Mouse (Mus musculus) gastrocnemius, adult 18-20 months (tissue): ENCODE measurements around the gene Olfr685. TPM values are rescaled to one million over a fixed set of nuclear protein-coding genes. Genes with fewer than 3 reads are reported as not detected.

Experiments
- DNase-seq: peaks from one replicate; pipeline ENCODE4 v3.0.0; 2021; ENCODE audit warnings: low spot score
- long read RNA-seq, 2 experiments: library from polyadenylated mRNA; stranded (forward); transcript quantifications; one replicate each; pipeline ENCODE4 v2.0.0; 2021
- total RNA-seq, 2 experiments: library from RNA; stranded (reverse); gene quantifications; 2 replicates each; pipeline ENCODE4 v1.2.3; 2021

Gene Olfr685
- not detected for total RNA-seq
- long read RNA-seq, experiment 1, result 0 reads
- long read RNA-seq, experiment 2, result 0 reads

- no peak for DNase-seq
These were observed at the start of gene Olfr685 for GRCm38 (mm10) chr7:105185912-105186311. Gene Olfr685 (minus strand): TSS chr7:105186012.

- DNase-seq, result no peak
These were observed 43.6 kb upstream of the Olfr685 start for GRCm38 (mm10) chr7:105229386-105229785.

DNA sequence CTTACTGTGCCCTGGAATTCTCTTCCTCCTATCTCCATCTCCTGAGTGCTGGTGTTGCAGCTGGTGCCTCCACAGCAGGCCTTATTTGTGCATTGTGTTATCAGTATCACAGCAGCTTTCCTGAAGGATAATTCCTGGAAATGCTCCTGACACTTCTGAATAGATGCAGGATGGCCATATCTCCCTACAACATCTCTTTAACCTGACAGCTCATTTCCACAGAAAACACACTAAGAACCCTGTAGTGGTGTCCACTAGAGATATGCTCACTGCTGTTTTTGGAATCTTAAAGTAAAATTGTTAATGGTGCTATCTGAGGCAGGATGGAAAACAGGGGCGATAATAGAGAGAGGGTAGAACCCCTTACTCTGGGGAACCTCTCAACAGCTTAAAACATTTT is 42.3 kb upstream of the Olfr685 start:
- DNase-seq, result no peak

DNA sequence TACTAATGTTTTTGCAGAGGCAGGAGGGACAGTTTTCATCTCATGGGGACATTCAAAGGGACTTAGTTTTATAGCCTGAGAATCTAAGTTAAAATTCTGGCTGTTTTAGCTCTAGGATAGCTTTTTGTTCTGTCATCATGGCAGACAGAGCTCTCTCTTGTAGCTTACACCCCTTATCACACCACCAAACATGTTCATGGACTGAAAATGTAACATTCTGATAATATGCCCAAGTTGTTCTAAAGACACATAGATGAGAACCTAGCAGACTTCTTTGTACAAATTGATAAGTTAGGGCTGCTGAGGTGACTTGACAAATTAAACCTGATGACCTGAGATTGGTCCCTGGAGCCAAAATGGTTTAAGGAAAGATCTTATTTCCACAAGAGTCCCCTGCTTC is 40.9 kb upstream of the Olfr685 start:
- DNase-seq, result no peak

- DNase-seq, result no peak
These were observed 40.3 kb upstream of the Olfr685 start for GRCm38 (mm10) chr7:105226072-105226471.

- no peak for DNase-seq
These were observed 32.5 kb upstream of the Olfr685 start for GRCm38 (mm10) chr7:105218281-105218680.

DNA sequence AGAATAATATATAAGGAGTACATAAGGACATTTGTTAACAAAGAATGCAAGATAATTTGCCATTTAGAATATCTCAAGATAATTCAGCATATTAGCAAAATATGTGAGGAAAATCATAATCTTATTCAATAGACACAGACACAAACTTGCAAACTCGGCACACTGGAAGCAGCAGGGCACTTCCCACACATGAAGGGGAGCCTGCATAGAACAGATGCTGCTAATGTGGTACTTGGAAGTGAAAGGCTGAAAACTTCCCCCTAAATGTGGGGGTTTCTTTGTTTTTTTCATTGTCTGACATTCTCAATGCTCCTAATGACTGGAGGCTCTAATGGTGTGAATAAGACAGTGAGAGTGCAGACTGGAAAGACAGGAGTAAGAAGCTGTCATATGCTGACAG is 28.9 kb upstream of the Olfr685 start:
- no peak for DNase-seq

DNA sequence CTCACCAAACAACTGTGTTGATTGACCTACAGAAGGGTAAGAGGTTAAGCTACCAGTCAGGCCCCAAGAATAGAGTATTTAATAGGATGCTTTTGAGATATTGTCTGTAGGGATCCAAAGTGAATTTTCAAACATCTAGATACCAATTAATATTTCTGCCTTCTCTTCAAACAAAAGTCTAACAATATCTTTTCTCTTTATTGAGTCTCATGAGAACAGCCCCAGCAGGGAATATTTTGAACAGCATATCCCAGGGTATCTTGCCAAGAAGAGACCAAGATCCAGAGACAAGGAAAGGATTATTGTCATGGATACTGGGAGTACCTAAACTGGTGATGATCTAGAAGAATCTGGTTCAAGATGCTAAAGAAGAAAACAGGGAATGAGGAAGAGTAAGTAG is 21.6 kb upstream of the Olfr685 start, which contains the start of gene Olfr686:
Gene Olfr686, minus strand, starts transcription at position 101 of the 400 bp plus-strand sequence.
- DNase-seq, result no peak

DNA sequence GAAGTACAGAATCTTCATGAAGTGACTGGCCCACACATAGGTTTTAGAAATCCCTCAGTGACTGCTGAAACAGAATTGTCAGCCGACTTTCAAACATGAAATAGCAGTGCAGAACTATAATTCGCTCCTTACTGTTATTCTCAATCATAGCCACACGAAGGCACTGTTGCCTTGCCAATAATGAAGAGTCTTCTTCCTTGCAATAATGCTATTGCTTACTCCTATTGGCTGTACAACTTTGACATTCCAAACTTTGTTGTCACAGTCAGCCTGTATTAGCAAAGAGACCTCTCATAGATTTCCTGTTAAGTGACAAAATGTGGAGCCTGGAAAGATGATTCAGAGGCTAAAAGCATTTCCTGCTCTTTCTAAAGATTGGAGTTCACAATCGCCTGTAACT is 15.0 kb downstream of the Olfr685 start:
- DNase-seq, result no peak

DNA sequence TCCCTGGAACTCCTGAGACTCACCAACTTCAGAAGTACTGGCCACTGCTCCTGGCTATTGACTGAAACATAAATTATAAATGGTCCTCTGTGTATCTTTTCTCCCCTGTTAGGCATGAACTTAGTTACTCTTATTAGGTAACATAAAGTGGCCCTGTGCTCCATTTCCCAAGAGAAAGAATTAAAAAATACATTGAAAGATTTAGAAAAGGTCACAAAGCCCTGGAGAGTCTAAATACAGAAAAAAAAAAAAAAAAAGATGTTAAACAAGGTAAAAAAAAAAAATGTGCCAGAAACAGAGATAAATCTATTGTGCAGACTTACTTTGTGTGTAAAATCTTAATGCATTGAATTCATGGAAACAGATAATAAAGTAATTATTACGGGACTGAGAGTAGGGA is 22.3 kb downstream of the Olfr685 start, which contains the start of gene Olfr684:
Gene Olfr684, minus strand, starts transcription at position 101 of the 400 bp plus-strand sequence.
- no peak for DNase-seq

DNA sequence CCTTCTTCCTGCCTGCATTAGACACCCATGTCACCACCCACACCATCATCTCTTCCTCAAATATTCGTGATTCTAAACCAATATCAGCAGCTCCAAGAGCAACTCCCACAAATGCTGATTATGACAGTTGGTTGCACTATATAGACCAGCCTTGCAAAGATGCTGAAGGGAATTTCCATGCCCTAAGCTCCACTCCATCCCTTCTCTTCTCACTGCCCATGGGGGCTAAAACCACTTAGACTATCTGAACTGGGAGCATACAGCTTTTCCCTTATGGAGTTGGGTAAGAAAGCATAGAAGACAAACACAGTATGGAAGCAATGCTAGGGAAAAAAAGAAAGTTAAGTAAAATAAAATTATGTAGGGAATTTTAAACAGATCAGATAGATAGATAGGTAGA is 38.9 kb downstream of the Olfr685 start, which contains the start of gene Olfr683:
Gene Olfr683, minus strand, starts transcription at position 101 of the 400 bp plus-strand sequence.
- no peak for DNase-seq

GRCm38 (mm10) chr7:105141275-105141674 is 44.5 kb downstream of the Olfr685 start:
- DNase-seq, result no peak

Other genes starting within 250 kb of the Olfr685 start
- gene Olfr670, start 223.4 kb downstream of the Olfr685 start, total RNA-seq, result not detected
- gene Olfr671, start 206.9 kb downstream of the Olfr685 start, total RNA-seq, result not detected
- gene Olfr672, start 184.0 kb downstream of the Olfr685 start, total RNA-seq, result not detected
- not detected for gene Olfr675, start 157.6 kb downstream of the Olfr685 start, total RNA-seq
- gene Olfr676, start 153.3 kb downstream of the Olfr685 start, total RNA-seq, result not detected
- gene Olfr677, start 134.6 kb downstream of the Olfr685 start, total RNA-seq, result not detected
- gene Olfr678, start 121.5 kb downstream of the Olfr685 start, total RNA-seq, result not detected
- gene Olfr679, start 104.8 kb downstream of the Olfr685 start, total RNA-seq, result not detected
- not detected for gene Olfr680-ps1, start 93.2 kb downstream of the Olfr685 start, total RNA-seq
- not detected for gene Olfr681, start 69.2 kb downstream of the Olfr685 start, total RNA-seq
- not detected for gene Olfr683, start 39.0 kb downstream of the Olfr685 start, total RNA-seq
- gene Olfr684, start 22.4 kb downstream of the Olfr685 start, total RNA-seq, result not detected
- not detected for gene Olfr686, start 21.5 kb upstream of the Olfr685 start, total RNA-seq
- gene Olfr688, start 102.1 kb upstream of the Olfr685 start, total RNA-seq, result not detected
- gene Olfr689, start 125.2 kb upstream of the Olfr685 start, total RNA-seq, result not detected
- gene Olfr690, start 148.1 kb upstream of the Olfr685 start, total RNA-seq, result not detected
- gene Olfr691, start 156.3 kb upstream of the Olfr685 start, total RNA-seq, result not detected
- gene Olfr692, start 182.2 kb upstream of the Olfr685 start, total RNA-seq, result not detected
- gene Gm5901, start 189.0 kb upstream of the Olfr685 start, total RNA-seq, result not detected
- gene Fam160a2, start 214.0 kb upstream of the Olfr685 start, total RNA-seq, result 10 to 100 TPM; 11.0 to 12.2 TPM
- gene Cnga4, start 218.6 kb upstream of the Olfr685 start, total RNA-seq, result not detected
- gene Cckbr, start 239.7 kb upstream of the Olfr685 start, total RNA-seq, result not detected